Mouse (Mus musculus) adrenal gland, postnatal 36 days (tissue): Measurements from ENCODE around the gene Olfr279. TPM values are rescaled to one million over a fixed set of nuclear protein-coding genes. Genes with fewer than 3 reads are reported as not detected.
"Not testable (repeated sequence)": the region's sequence is repeated elsewhere in the genome, so short reads cannot be mapped to it uniquely, and the experiment has no call there.

ENCODE experiments used
- DNase-seq, 2 experiments: peaks; one replicate each; pipeline ENCODE4 v3.0.0; 2021; ENCODE audit warnings: mixed read lengths in 1 of 2
- total RNA-seq, 2 experiments: library from RNA; stranded (reverse); gene quantifications; 2 replicates each; pipeline ENCODE4 v1.2.3; 2021

Gene Olfr279
- total RNA-seq, 2 experiments from 2014 or later = not detected

DNA sequence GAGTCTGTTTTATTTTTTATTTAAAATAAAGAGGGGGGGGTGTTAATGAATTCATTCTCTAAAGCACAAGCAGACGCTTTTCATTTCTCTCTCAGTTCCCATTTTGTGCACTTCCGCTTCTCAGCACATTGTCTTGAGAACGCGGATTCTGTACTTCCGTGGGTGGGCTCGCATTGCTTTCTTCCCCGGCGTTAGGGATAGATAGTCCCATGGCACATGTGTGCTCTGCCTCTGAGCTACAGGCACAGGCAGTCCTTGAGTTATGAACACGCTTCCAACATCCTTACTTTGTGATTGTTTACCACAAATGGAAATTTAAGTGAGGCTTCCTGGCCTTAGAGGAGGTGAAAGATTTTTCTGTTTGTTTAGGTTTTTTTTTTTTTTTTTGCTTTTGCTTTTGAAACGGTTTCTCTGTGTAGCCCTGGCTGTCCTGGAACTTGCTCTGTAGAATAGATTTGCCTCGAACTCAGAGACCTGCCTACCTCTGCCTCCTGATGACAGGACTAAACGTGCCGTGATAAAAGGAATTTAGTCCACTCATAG is 19.3 kb downstream of the Olfr279 start:
- DNase-seq = peak in 1 of 2 experiments; percentile 23

DNA sequence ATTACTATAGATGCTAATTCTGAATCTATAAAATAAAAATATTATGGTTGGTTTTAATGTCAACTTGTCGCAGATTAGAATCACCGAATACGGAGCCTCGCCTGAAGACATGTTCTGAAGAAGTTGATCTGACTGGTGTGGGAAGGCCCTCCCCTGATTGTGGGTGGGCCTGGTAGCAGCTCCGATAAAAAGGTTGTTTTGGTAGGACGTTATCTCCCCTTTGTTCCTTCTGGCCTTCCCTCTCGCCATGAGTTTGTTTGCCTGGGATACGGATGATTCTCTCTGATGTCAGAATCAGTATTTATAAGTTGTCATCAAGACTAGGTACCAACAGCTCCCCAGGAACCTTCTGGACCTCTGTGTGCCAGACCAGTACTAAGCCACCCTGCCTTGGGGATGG is 20.0 kb downstream of the Olfr279 start:
- no peak for DNase-seq

DNA sequence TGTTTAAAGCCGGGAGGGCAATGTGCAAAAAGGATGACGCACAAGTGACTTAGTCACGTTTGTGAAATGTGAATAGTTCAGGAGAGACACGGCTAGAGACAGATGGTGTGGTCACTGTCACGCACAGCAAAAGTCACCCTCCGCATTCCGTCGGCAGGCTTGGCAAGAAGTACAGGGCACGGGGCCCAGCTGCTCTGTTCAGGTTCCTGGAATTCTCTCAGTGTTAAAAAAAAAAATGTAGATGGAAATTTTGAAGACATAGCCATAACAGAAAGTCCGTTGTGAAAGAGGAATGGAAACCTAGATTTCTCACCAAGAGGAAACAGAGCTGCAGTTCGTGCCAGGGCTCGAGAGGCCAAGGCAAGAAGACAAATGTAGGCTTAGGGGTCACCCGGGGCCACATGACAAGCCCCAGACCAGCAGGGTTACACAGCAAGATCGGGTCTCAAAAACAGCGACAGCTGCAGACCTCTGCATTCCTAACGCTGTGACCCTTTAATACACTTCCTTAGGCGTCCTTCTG is 20.7 kb downstream of the Olfr279 start:
- DNase-seq = peak; percentile 67 to 70

DNA sequence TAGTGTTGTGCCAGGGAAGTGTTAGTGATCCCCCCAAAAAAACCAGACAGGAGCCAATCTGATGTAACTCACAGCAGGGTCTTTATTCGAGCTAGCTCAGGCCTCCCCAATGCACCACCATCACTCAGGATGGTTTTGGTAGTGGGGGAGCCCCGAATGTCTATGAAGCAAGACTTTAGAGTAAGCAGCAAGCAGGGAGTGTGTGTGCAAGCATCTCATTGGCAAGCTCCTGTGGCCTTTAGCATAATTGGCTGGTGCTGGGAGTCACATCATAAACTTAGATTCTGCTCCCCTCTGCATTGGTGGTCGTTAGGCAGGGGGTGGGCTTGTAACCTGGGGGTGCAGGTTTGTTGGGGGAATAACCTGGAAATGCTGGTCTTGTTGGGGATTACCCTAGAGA is 21.5 kb downstream of the Olfr279 start:
- DNase-seq = not testable (repeated sequence)

DNA sequence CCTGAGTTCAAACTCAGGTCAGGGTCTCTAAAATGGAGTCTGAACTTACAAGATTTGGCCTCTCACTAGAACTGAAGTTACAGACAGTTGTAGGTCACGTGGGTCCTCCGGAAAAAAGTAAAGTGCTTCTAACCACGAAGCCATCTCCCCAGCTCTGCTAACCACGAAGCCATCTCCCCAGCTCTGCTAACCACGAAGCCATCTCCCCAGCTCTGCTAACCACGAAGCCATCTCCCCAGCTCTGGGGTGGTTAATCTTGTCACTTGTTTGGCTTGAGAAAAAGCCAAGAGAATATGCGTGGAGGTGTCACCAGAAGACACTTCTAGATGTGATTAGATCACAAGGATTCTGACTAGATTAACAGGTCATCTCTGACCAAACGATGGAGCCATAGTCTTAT is 21.9 kb downstream of the Olfr279 start:
- DNase-seq = no peak

DNA sequence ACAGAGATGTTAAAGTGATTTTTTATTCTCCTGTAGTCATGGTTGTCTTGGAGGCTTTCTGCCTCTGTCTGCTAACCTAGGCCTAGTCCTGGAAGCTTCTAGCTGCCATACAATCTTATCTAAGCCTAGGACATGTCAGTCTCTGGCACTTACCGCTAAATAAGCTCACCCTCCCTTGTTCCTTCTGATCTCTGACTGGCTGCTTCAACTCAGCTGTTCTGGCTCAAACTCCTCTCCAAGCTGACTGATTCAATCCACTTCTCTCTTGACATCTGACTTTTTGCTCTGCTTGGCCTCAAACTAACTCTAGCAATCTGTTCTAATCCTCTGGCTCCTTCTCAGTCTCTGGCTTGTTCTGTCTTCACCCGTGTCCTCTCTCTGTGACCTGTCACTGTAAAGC is 22.6 kb downstream of the Olfr279 start:
- not testable (repeated sequence) for DNase-seq

DNA sequence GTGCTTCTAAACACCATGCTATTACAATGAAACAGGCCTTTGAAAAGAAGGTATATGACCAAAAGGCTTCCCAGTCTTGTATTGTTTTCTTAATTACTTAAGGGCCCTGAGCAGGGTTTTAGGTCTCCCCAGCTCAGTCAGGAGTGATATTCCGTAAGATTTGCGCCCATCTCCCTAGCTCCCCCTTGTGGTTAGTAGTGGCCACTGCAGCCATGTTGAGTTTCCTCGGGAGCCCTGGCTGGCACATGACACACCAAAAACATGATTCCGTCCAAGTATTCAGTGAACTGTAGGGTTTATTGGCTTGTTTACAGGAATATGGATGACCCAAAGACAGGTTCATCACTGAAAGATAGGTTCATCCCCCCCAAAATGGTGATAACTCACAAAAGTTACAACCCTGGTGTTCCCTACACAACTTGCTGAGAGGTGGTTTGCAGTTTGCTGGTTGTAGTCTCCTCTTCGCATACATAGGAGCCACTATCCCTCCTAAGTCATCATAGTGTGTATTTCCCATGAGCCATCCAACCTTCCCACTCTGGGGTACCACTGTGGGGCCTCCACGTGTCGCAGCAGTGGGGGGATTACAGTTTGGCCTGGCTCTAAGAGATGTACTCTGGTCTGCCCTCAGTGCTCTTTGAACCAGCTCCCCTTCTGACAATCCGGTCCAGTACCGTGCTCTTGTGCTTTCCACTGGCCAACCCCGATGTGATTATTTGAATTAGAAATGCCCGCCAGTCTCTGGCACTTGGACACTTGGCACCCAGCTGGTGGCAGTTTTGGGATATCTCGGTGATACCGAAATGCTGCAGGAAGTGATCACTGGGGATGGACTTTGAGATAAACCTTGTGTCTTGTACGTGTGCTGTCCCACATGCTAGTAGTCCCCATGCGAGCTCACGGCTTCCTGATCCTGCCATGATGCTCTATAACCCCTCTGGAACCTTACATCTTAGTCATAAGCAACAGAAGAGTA is 25.5 kb downstream of the Olfr279 start:
- peak; percentile 65 to 75 for DNase-seq

DNA sequence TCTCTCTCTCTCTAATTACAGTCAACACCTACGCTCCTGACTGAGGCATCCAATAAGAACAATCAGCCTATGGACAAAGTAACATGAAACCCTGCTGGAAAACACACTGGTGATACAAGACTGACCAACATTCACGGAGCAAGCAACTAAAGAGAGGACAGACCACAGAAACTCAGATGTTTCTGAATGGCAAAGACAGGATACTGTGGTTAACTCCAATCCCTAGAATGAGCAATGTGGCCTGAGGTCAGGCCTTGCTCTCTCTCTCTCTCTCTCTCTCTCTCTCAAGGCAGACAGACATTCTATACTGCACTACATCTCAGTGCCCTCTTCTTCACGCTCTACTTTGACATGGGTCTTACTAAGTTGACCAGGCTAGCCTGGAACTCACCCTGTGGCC is 29.0 kb downstream of the Olfr279 start:
- no peak for DNase-seq

DNA sequence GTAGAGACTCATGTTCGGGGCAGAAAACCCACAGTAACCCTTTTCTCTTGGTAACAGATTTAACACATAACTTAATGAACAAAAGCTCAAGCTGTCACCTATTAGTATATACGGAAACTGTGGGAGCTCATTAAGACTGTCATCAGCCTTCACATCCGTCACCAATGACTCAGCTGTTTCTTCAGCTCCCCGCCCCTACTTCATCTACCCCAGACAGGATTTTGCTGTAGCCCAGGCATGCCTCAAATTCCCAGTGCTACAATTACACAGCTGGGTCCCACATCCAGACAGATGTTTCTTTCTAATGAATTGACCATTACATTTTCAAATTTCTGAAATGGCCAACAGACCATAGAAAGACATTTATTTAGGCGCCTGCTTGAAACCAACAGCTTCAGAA is 33.9 kb downstream of the Olfr279 start:
- DNase-seq = no peak

DNA sequence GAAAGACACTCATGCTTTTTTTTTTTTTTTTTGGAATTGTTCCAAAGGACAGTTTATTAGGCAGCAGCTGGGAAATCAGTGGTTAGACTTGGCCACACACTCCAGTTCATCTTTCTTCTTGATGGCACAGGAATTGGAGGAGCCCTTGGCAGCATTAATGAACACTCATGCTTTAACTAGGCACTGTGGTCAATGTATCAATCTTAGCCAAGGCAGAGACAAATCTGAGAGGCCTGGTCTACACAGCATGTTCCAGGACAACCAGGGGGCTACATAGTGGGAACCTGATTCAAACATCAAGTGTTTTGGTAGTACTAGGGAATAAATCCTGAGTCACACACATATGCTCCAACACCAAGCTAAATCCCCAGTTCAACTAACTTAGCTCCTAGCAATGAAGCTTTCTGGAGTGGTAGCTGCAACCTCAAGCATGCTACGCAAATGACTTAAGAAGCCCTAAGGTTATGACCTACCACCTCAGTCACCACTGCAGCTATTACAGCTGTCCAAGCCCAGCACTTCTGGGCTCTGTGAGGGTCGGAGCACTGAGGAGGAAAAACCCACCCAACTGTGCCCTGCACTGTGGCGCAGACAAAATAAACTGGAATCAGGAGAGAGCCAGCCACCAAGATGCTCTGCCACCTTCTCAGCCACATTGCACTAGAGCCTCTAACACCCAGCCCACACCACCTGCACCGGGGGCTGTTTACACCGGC is 35.0 kb downstream of the Olfr279 start:
- no peak for DNase-seq

DNA sequence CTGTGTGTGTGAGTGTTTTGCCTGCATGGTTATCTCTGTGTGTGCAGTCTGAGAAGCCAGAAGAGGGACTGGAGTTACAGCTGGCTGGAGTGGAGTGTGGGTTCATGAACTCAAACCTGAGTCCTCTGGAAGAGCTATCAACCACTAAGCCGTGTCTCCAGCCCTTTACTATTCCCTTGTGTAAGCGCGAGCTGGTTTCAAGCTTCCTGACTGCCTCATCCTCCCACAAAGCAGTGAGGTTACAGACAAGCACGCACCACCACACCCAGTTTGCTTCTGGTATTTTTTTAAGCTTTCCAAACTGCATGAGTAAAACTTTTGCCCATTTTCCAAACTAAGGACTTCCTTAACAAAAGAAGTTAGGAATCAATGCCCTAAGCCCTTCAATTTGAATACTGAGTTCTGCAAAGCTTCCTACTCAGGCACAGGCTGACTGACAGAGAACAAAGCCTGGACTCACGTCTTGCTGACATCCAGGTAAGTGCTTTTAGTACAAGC is 35.9 kb downstream of the Olfr279 start:
- no peak for DNase-seq

DNA sequence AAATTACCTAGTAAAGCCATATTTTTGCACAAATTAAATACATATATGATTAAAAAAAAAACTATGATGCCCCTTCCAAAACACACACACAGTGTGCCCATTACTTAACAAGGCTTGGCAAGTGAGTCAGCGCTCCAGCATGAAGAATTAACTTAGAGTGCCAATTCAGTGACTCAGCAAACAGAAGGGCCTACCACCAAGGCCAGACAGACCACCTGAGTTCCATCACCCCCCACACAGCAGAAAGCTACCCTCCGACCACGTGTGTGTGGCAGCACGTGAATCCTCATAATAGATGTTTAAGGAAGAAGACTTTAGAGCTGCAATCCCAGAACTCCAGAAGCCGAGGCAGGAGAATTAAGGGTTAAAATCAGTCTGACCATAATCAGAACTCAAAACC is 40.1 kb downstream of the Olfr279 start:
- peak; percentile 66 to 72 for DNase-seq

DNA sequence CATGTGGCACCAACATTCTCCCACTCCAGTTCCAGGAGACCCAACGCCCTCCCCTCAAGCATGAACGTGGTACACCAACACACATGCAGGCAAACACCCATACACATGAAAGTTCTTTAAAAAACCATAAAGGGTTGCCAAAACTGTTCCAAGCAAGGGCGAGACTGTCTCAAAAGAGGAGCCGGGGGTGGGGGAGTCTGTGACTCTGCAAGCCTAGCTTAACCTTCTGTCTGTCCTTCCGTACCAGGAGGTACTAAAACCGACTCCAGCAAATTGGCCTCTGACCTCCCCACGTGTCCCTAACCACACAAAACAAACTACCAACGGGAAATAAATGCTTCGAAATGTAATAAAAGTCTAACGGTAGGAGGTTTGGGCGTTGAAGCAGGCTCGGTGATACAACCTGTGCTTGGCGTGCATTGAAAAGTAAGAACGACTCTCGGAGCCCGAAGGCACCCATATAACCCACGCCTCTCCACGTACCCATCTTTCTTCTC is 40.9 kb downstream of the Olfr279 start:
- DNase-seq = no peak

DNA sequence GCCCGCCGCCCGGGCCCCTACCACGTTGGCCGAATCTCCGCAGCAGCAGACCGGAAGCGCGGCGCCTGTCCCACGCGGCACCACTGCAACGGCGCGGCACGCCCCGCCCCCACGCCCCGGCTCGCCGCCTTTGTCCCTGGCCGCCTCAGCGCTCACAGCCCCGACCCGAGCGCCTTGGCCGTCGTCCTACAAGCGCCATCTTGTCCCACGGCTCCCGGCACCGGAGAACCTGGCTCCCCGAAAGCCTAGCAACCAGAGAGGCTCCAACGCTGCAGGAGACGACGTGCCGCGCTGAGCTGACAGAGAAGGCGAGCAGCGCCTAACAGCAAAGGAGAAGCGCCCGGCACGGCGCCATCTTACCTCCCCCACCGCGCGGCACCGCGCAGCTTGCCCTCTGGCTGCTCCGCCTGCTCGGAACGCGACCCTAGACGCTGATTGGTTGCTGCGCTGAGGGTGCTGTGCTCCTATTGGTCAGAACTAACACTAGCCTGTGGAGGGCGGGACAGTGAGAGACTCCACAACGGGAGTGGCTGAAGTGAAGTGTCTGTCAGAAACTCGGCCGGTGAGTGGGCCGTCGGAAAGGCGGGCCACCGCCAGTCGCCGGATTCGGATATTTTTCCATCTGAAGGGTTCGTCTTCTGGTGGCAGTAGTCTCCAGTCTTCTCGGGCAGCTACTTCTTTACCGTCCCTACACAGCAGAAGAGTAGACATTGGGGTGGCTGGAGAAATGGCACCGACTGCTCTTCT is 41.9 kb downstream of the Olfr279 start, which contains the start of gene Kansl2:
TSS of gene Kansl2 (minus strand) at position 384 of the 747 bp plus-strand sequence.
- DNase-seq = peak; percentile 97 to 98

DNA sequence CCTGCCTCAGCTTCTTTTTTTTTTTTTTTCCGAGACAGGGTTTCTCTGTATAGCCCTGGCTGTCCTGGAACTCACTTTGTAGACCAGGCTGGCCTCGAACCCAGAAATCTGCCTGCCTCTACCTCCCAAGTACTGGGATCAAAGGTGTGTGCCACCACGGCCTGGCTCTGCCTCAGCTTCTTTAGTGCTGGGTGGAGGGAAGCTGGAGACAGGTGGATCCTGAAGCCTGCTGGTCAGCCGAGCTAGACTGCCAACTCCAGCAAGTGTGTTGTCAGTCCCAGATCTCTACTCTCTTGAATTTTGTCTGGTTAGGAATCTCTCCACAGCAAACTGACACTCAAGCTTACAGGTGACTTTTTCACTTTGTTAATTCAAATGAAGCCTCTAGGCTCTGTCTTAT is 43.7 kb downstream of the Olfr279 start:
- no peak for DNase-seq

DNA sequence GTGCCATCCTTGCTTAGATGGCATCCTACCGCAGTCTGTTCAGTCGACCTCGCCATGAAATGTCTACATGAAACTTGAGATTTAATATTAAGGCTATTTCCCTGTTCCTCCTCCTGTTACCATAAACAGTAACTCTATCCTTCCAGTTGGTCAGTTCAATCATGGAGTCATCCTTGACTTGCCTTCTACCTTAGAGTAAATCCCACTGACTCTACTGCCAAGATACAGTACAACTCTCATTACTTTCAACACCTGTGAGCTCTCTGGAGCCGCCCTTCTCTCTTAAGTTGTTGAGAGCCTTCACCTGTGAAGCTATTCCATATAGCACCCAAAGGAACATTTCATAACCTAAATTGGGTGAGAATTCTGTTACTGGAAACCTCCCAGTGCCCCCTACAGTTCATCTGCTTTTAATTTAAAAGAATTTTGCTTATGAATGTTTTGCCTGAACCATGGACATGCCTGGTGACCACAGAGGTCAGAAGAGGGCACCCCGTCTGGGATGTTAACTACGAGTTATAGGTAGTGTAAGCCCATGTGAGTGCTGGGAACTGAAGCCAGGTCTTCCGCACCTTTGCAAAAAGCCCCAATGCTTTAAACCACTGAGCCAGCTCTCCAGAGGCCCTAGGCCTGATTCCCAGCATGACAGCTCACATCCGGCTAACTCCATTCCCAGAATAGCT is 44.8 kb downstream of the Olfr279 start:
- no peak for DNase-seq

DNA sequence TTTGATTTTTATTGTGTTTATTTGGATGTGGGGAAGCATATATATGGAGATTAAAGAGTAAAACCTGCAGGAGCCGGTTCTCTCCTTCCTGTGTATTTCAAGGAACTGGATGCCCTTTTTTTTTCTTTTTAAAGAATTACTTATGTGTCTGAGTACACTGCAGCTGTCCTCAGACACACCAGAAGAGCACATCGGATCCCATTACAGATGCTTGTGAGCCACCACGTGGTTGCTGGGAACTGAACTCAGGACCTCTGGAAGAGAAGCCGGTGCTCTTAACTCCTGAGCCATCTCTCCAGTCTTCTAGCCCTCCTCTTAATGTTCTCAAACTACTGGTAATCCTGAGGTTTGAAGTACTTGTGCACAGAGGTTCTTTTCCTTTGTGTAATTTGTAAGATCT is 45.7 kb downstream of the Olfr279 start:
- no peak for DNase-seq

DNA sequence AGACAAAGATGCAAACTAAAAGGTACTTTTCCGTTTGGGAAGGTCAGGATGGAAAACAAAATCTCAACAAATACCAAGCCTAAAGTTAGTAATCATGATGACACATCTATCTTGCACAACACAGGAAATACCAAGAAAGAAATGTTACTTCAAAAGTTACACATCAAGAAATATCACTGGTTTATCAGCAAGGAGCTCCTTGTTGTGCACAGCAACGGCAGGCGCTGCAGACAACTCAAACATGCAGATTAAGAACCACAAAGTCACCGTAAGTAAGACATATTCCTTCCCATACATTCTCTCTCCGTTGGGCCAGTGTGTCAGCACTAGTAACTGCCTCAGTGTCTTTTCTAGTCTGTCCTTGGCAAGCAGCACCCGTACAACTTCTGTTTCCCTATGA is 48.9 kb downstream of the Olfr279 start:
- no peak for DNase-seq

DNA sequence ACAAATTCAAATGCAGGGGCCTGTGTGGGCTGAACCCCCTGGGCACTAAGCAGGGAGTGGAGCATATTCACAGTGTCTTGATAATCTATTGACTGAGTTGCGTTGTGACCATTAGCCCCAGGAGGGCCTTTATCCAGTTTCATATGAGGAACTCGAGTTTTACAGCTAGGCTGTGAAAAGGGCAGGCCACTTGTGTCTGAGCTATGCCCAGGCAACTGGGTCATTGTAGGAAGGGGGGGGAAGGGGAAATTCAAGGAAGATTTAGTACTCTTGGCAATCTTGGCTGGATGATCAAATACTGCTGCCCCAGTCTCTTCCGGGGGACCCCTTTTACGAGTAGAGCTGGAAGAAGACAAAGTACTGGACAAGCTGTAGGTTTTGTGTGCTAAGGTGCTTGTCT is 51.1 kb downstream of the Olfr279 start:
- DNase-seq = peak in 1 of 2 experiments; percentile 24

DNA sequence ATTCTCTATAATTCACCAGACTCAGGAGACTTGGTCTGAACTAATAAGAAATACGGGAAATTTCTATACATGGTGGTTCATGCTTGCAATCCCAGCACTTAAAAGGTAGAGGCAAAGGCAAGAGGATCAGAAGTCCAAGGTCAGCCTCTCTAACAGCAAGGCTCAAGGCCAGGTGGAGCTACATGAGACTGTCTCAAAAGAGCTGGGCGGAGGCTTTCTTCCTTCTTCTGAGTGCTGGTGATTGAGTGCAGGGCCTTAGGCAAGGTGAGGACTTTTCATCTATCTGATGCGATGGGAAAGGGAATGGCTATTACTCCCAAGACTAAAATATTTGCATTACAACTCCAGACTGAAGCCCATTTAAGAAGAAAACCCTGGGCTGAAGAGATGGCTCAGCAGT is 52.9 kb downstream of the Olfr279 start:
- no peak for DNase-seq

DNA sequence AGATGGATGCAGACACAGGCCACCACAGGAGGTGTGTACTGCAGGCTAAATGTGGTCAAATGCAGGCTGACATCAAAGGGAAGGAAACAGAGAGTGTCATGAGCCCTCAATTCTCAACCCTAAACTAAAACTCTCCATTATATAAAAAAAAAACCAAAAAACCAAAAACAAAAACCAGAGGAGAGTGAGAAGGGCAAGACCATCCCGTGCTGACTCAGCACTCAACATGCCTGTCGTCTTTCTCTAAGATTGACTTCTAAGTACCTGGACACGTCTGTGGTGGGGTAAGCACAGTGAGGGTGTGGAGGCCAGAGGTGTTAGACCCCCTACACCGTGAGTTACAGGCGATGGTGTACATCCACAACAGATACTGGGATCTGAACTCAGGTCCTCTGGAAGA is 54.6 kb downstream of the Olfr279 start:
- DNase-seq = no peak
